Mouse (Mus musculus): ENCODE measurements at regions not wholly inside any gene's neighbourhood (a gene's known extent, or its start where the extent isn't known, plus 50 kb on each side); places are given as distances from the start of the nearest gene placed in this dataset.

DNA sequence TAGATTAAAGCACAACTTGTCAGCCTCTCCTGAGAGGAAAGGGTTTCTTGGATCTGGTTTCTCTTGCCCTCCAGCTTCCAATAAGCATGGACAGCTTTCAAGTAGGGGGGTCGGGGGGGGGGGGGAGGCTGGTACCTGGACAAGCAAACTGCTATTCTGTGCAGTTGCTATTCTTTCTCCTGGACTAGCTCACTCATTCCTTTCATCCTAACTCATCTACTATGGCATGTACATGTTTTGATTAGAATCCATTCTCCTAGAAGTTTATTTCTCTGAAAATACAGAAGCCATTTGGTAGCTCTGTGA, 650.5 kb downstream of the Gsdmc2 start:
- H3K9me3 ChIP-seq (replicated peaks; ENCODE audit: control insufficient read depth, insufficient read depth, low read length, poor library complexity, severe bottlenecking), result no peaks in the 10 kb centered on the region
- no peak overlapping the region for H3K4me3 ChIP-seq (ENCODE audit: low read depth, low read length)
- no peaks in the 10 kb centered on the region for H3K27me3 ChIP-seq (ENCODE audit: control insufficient read depth, insufficient read depth, low read length, poor library complexity, severe bottlenecking)
- TF ChIP-seq CTCF (IDR thresholded peaks at IDR 0.05; ENCODE audit: low read depth, low read length), result no peak
- no peak for TF ChIP-seq EP300 (IDR thresholded peaks at IDR 0.05; ENCODE audit: insufficient read depth, low read depth, low read length)
- TF ChIP-seq POLR2A (IDR thresholded peaks at IDR 0.05; ENCODE audit: insufficient read depth, low read length), result no peak
- H3K9ac ChIP-seq (ENCODE audit: low read depth, poor library complexity, severe bottlenecking), result no peak overlapping the region
- no peak overlapping the region for H3K27ac ChIP-seq (ENCODE audit: insufficient read depth, low read length)
- no peaks in the 10 kb centered on the region for H3K36me3 ChIP-seq (ENCODE audit: control insufficient read depth, insufficient read depth, low read length, poor library complexity, severe bottlenecking)
- H3K4me1 ChIP-seq (ENCODE audit: control insufficient read depth, insufficient read depth, low read length), result no peaks in the 10 kb centered on the region

DNA sequence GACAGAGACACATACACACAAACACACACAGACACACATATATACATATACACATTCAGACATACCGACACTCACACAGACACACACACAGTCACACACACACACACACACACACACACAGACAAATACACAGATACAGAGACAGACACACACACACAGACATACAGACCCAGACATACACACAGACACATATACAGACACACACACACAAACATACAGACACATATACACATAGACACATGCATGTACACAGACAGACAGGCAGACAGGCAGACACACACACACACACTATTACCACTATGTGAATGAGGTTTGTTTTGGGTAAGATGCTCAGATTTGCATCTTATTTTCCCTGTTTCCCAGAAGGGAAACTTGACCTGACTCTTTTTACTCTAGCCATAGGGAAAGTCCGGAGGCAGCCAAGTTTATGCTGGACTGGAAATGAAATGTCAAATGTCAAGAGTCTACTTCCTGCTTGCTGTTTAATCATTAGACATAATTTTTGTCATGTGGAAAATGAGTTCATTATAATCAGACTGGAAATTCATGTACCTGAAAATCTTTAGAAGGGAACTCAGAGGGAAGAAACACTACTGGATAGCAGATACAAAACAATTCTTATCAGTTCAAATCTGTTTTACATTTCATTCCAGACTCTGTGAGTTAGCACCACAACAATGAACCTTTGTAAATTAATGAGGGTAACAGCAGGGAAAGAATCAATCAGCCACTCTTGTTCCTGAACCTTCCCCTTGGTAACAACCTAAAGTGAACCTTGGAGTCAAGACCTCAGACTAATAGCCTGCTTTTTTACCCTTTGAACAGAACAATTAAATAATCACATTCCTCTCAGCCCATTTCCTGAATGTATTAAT, 651.1 kb downstream of the Gsdmc2 start:
- no peaks in the 10 kb centered on the region for H3K27me3 ChIP-seq (ENCODE audit: control insufficient read depth, insufficient read depth, low read length, poor library complexity, severe bottlenecking)
- H3K36me3 ChIP-seq (ENCODE audit: control insufficient read depth, insufficient read depth, low read length, poor library complexity, severe bottlenecking), result no peaks in the 10 kb centered on the region
- no peak overlapping the region for H3K4me3 ChIP-seq (ENCODE audit: low read depth, low read length)
- H3K9me3 ChIP-seq (replicated peaks; ENCODE audit: control insufficient read depth, insufficient read depth, low read length, poor library complexity, severe bottlenecking), result no peaks in the 10 kb centered on the region
- TF ChIP-seq EP300 (IDR thresholded peaks at IDR 0.05; ENCODE audit: insufficient read depth, low read depth, low read length) (no peak), CTCF (IDR thresholded peaks at IDR 0.05; ENCODE audit: low read depth, low read length) (no peak), POLR2A (IDR thresholded peaks at IDR 0.05; ENCODE audit: insufficient read depth, low read length) (no peak)
- H3K27ac ChIP-seq (ENCODE audit: insufficient read depth, low read length), result no peak overlapping the region
- no peaks in the 10 kb centered on the region for H3K4me1 ChIP-seq (ENCODE audit: control insufficient read depth, insufficient read depth, low read length)
- no peak overlapping the region for H3K9ac ChIP-seq (ENCODE audit: low read depth, poor library complexity, severe bottlenecking)

DNA sequence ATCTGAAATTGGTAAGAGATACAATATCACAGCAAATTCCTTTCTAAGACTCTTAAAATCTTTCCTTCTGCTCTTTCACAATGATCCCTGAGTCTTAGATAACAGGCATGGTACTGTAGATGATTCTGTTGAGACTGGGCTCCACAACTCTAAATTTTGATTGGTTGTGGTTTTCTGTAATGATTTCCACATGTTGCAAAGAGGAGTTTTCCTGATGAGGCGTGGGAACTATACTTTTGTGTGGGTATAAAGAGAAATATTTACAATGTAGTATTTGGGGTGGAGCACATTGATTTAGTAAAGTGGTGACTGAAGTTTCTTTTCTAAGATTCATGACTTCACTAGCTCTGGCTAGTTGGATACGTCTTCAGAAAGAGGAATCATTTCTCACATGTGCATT, 653.2 kb downstream of the Gsdmc2 start:
- TF ChIP-seq CTCF (IDR thresholded peaks at IDR 0.05; ENCODE audit: low read depth, low read length) (no peak), POLR2A (IDR thresholded peaks at IDR 0.05; ENCODE audit: insufficient read depth, low read length) (no peak), EP300 (IDR thresholded peaks at IDR 0.05; ENCODE audit: insufficient read depth, low read depth, low read length) (no peak)
- no peak overlapping the region for H3K27ac ChIP-seq (ENCODE audit: insufficient read depth, low read length)

DNA sequence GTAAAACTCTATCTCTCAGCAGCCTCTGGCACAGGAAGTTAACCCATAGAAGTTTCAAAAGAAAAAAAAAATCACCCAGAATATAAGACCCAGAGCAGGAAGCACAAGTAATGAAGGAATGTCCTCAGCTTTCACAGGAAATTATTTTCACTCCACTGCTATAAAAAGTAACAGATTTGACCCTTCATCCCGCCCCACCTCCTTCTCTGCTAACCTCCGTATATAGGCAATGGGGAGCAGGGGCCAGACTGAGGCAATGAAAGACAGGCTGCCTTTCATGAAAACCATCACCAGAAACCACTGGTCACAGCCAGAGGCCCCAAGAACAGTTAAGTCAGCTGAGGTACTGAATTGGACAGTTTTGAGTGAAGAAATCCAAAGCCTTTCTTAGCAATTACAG, 654.9 kb downstream of the Gsdmc2 start:
- no peak overlapping the region for H3K27ac ChIP-seq (ENCODE audit: insufficient read depth, low read length)

More for the DNA sequence above, 653.2 kb downstream of the Gsdmc2 start:
- H3K4me1 ChIP-seq (ENCODE audit: control insufficient read depth, insufficient read depth, low read length), result no peaks in the 10 kb centered on the region
- no peaks in the 10 kb centered on the region for H3K9me3 ChIP-seq (replicated peaks; ENCODE audit: control insufficient read depth, insufficient read depth, low read length, poor library complexity, severe bottlenecking)
- no peak overlapping the region for H3K4me3 ChIP-seq (ENCODE audit: low read depth, low read length)
- no peak overlapping the region for H3K9ac ChIP-seq (ENCODE audit: low read depth, poor library complexity, severe bottlenecking)
- no peaks in the 10 kb centered on the region for H3K36me3 ChIP-seq (ENCODE audit: control insufficient read depth, insufficient read depth, low read length, poor library complexity, severe bottlenecking)
- H3K27me3 ChIP-seq (ENCODE audit: control insufficient read depth, insufficient read depth, low read length, poor library complexity, severe bottlenecking), result no peaks in the 10 kb centered on the region

DNA sequence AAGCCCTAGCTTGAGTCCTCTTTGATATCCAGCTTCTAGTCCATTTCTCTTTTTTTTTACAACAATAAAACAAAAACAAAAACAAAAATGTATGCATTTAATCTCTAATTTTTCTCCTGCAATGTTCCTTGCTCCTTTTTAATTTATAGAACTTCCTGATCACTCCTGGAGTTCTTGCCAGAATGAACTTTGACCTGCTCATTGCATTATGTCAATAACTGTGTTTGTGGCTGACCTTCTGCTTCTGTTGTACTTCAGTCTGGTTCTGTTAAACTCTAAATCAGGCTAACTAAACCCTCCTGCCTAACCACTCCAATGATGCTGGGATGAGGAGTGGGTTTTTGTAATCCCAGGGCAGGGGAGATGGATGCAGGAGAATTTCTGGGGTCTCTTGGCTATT, 674.0 kb downstream of the Gsdmc2 start:
- Histone ChIP-seq H3K36me3 (ENCODE audit: control insufficient read depth, insufficient read depth, low read length, poor library complexity, severe bottlenecking) (no peaks in the 10 kb centered on the region), H3K9me3 (replicated peaks; ENCODE audit: control insufficient read depth, insufficient read depth, low read length, poor library complexity, severe bottlenecking) (no peaks in the 10 kb centered on the region), H3K27me3 (ENCODE audit: control insufficient read depth, insufficient read depth, low read length, poor library complexity, severe bottlenecking) (no peaks in the 10 kb centered on the region), H3K27ac (ENCODE audit: insufficient read depth, low read length) (no peak overlapping the region), H3K4me1 (ENCODE audit: control insufficient read depth, insufficient read depth, low read length) (no peaks in the 10 kb centered on the region), H3K9ac (ENCODE audit: low read depth, poor library complexity, severe bottlenecking) (no peak overlapping the region), H3K4me3 (ENCODE audit: low read depth, low read length) (no peak overlapping the region)
- TF ChIP-seq EP300 (IDR thresholded peaks at IDR 0.05; ENCODE audit: insufficient read depth, low read depth, low read length) (no peak), POLR2A (IDR thresholded peaks at IDR 0.05; ENCODE audit: insufficient read depth, low read length) (no peak), CTCF (IDR thresholded peaks at IDR 0.05; ENCODE audit: low read depth, low read length) (no peak)

More for the DNA sequence above, 654.9 kb downstream of the Gsdmc2 start:
- H3K4me3 ChIP-seq (ENCODE audit: low read depth, low read length), result no peak overlapping the region
- no peaks in the 10 kb centered on the region for H3K9me3 ChIP-seq (replicated peaks; ENCODE audit: control insufficient read depth, insufficient read depth, low read length, poor library complexity, severe bottlenecking)
- H3K4me1 ChIP-seq (ENCODE audit: control insufficient read depth, insufficient read depth, low read length), result no peaks in the 10 kb centered on the region
- no peaks in the 10 kb centered on the region for H3K36me3 ChIP-seq (ENCODE audit: control insufficient read depth, insufficient read depth, low read length, poor library complexity, severe bottlenecking)
- TF ChIP-seq CTCF (IDR thresholded peaks at IDR 0.05; ENCODE audit: low read depth, low read length), result no peak
- no peak for TF ChIP-seq POLR2A (IDR thresholded peaks at IDR 0.05; ENCODE audit: insufficient read depth, low read length)
- TF ChIP-seq EP300 (IDR thresholded peaks at IDR 0.05; ENCODE audit: insufficient read depth, low read depth, low read length), result no peak
- no peak overlapping the region for H3K9ac ChIP-seq (ENCODE audit: low read depth, poor library complexity, severe bottlenecking)
- H3K27me3 ChIP-seq (ENCODE audit: control insufficient read depth, insufficient read depth, low read length, poor library complexity, severe bottlenecking), result no peaks in the 10 kb centered on the region

DNA sequence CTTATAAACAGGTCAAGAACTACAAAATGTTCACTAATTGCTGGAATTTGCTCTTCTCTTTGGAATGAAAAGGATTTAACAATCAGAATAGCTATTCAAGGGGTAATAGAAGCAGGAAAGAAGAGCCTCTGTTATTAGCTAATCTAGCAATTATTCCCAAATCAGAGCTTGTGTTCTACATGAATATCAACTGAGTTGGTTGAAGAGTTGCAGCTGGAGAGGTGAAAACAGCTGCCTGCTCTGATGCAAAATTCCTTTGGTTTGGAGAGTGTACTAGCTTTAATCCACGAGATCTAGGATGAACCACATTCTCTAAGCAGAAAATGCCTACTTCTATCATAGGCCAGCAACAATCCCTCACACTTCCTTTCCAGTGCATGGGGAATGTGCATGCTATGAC, 674.8 kb downstream of the Gsdmc2 start:
- no peaks in the 10 kb centered on the region for H3K27me3 ChIP-seq (ENCODE audit: control insufficient read depth, insufficient read depth, low read length, poor library complexity, severe bottlenecking)
- no peak overlapping the region for H3K4me3 ChIP-seq (ENCODE audit: low read depth, low read length)
- TF ChIP-seq POLR2A (IDR thresholded peaks at IDR 0.05; ENCODE audit: insufficient read depth, low read length), result no peak
- no peak for TF ChIP-seq EP300 (IDR thresholded peaks at IDR 0.05; ENCODE audit: insufficient read depth, low read depth, low read length)
- TF ChIP-seq CTCF (IDR thresholded peaks at IDR 0.05; ENCODE audit: low read depth, low read length), result no peak
- no peaks in the 10 kb centered on the region for H3K36me3 ChIP-seq (ENCODE audit: control insufficient read depth, insufficient read depth, low read length, poor library complexity, severe bottlenecking)
- no peaks in the 10 kb centered on the region for H3K9me3 ChIP-seq (replicated peaks; ENCODE audit: control insufficient read depth, insufficient read depth, low read length, poor library complexity, severe bottlenecking)
- H3K9ac ChIP-seq (ENCODE audit: low read depth, poor library complexity, severe bottlenecking), result no peak overlapping the region
- H3K27ac ChIP-seq (ENCODE audit: insufficient read depth, low read length), result no peak overlapping the region
- H3K4me1 ChIP-seq (ENCODE audit: control insufficient read depth, insufficient read depth, low read length), result no peaks in the 10 kb centered on the region
